Mouse (Mus musculus): ENCODE measurements around the gene Tacc3. TPM values are rescaled to one million over a fixed set of nuclear protein-coding genes. Genes with fewer than 3 reads are reported as not detected.

Gene Tacc3
- polyA plus RNA-seq, 1 experiment from 2014 or later = 172 TPM

DNA sequence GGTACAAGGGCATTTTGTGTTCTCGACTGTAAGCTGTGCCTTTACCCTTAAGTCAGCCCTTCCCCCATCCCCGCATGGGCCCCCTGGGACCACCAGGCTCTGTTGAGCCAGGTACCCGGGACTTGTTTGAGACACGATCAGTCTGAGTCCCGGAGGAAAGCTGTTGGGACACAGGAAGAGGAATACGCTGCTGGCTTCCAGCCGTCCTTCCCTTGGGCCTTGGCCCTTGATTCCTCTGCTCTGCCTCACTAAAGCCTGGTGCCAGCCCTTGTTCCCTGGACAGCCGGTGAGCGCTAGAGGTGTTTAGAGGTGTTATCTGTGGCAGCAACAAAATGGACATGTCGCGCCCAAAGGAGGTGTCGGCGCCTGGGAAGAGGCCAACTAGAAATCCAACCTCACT, 42.1 kb downstream of the Tacc3 start:
- Histone ChIP-seq H3K9ac (no peak overlapping the region), H3K27me3 (replicated peaks) (no peaks in the 10 kb centered on the region; the same call in 1 of the 2 replicates), H3K9me3 (no peaks in the 10 kb centered on the region), H3K4me3 (replicated peaks) (no peak overlapping the region), H3K4me2 (replicated peaks) (no peak overlapping the region), H3K4me1 (replicated peaks) (peaks cover 32% of the 10 kb centered on the region), H3K36me3 (no peaks in the 10 kb centered on the region), H3K27ac (no peak overlapping the region)
- no peak for ATAC-seq
- WGBS = 41% methylated on average over 13 of the region's 13 CpGs

DNA sequence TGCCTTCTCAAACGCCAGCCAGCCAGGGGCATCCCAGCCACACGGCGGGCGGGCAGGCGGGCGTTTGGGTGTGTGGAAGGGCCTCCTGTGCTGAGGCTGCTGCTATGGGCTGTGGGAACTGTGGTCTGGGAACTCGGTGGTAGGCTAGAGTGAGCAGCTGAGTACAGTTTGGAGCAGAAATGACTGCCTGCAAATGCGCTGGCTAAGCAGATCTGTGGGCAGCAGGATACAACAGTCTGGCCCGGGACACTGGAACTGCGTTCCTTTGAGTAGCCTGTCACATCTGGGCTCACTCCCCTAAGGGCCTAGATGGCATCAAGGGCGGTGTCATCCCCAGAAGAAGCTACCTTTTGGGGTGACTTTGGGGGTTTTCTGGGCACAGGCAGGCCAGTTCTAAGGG, 43.9 kb downstream of the Tacc3 start:
- Histone ChIP-seq H3K9me3 (no peaks in the 10 kb centered on the region), H3K4me1 (replicated peaks) (peaks cover 34% of the 10 kb centered on the region)
- WGBS = 83% methylated on average over 11 of the region's 11 CpGs

DNA sequence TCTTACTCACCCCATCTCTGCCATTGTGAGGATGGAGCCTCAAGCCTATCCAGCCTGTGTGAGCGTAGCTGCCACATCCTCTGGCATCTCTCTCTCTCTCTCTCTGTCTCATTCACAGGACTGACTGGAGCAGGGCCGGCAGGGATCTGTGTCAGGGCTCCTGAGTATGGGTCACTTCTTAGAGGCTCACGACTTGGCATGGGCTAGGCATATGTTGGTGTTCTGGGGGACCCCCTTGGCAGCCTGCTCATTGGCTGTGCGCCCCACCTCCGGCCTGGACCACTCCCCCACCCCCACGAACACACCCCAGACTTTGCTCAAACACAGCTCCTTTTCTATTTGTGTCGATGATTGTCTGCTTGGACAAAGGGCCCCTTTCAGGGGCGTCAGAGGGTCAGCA, 46.1 kb downstream of the Tacc3 start:
- 63% methylated on average over 8 of the region's 8 CpGs for WGBS
- no peaks in the 10 kb centered on the region for H3K36me3 ChIP-seq
- no peak overlapping the region for H3K9ac ChIP-seq
- no peaks in the 10 kb centered on the region for H3K9me3 ChIP-seq
- no peak overlapping the region for H3K4me3 ChIP-seq (replicated peaks)
- H3K27ac ChIP-seq = no peak overlapping the region
- H3K27me3 ChIP-seq (replicated peaks) = no peaks in the 10 kb centered on the region; the same call in 1 of the 2 replicates
- H3K4me1 ChIP-seq (replicated peaks) = peaks cover 23% of the 10 kb centered on the region
- ATAC-seq = no peak
- H3K4me2 ChIP-seq (replicated peaks) = no peak overlapping the region

More for the DNA sequence above, 43.9 kb downstream of the Tacc3 start:
- Histone ChIP-seq H3K9ac (no peak overlapping the region), H3K4me3 (replicated peaks) (no peak overlapping the region), H3K27ac (no peak overlapping the region), H3K27me3 (replicated peaks) (no peaks in the 10 kb centered on the region; the same call in 1 of the 2 replicates), H3K4me2 (replicated peaks) (no peak overlapping the region), H3K36me3 (no peaks in the 10 kb centered on the region)
- no peak for ATAC-seq

DNA sequence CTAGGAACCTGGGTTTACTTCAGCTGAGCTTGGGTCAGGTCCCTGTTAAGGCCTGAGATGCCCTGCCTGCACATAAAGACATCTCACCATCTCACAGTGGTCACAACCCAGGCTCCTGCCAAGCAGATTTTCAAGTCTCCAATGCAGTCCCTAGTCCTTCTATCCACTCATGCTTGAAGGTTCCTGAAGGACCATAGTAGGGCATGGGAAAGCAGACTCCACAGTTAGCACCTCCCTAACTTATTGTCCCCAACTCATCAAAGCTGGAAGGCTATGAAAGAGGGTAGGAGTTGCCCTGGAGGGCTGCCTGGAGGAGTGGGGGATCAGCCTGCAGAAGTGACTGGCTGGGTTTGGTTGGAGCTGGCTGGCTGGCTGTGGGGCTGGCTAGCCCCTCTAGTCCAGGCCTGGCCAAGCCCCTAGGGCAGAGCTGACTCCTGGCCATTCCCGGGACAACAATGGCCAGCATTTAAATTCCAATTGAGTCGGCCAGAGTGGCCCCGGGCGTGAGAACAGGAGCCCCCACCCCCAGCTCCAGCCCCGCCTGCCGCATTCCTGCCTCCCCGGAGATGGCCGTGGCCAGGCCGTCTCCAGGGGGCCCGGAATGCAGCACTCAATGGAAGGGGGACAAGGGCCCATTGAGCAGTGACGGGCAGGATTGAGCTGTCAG, 47.1 kb downstream of the Tacc3 start:
- ATAC-seq = 0 out of 2 replicates have a peak, but pooled peaks have one; percentile 42
- no peaks in the 10 kb centered on the region for H3K36me3 ChIP-seq
- no peak overlapping the region; the same call in 1 of the 2 replicates for H3K4me2 ChIP-seq (replicated peaks)
- H3K4me1 ChIP-seq (replicated peaks) = peaks cover 23% of the 10 kb centered on the region
- WGBS = 17% methylated on average over 11 of the region's 11 CpGs
- H3K9ac ChIP-seq = no peak overlapping the region
- H3K27me3 ChIP-seq (replicated peaks) = no peaks in the 10 kb centered on the region; the same call in 1 of the 2 replicates
- H3K4me3 ChIP-seq (replicated peaks) = no peak overlapping the region
- no peaks in the 10 kb centered on the region for H3K9me3 ChIP-seq
- H3K27ac ChIP-seq = no peak overlapping the region

DNA sequence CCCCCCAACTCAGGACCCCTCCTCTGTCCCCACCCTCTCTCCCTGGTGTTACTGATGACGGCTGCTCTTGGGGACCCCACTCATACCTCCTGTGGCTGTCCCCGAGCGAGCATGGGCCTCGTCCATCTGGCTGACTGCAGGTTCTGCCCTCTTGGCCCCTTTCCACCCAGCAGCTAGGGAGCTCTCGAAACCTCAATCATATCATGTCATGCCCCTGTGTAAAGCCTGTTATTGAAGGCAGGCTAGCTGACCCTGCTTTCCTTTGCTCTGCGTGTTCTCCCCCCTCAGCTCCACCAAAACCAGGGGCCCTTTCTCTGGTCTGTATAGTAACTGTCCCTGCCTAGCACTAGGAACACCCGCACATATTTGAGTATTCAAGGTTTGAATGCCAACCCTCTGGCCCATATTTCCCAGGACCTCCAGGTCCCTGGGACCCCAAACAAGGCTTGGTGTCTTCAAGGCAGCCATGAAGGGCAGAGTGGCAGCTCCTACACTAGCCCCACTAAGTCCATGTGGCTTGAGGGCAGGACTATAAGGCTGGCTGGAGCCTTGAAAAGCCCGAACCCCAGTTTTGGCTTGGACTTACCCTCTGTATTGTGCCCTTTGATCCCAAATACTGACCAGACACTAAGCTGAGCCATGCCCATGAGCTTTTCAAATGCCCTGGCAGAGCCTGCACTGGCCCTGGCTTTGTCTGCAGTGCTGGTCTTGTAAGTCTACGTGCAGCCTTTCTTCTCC, 47.9 kb downstream of the Tacc3 start:
- H3K9ac ChIP-seq = no peak overlapping the region
- no peak for ATAC-seq

DNA sequence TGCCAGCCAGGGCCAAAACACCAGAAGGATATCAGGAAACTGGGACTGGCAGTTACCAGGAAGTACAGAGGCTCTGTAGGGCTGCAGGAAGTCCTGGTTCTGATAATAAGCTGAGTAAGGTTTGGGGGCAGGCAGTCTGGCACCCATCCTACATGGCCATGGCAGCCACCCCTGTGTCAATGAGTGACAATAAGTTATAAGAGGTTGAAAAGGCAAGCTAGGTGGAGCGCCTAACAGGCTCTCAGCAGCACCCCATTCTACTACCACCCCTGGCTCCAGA, 48.4 kb downstream of the Tacc3 start:
- Histone ChIP-seq H3K9me3 (no peaks in the 10 kb centered on the region), H3K4me1 (replicated peaks) (peaks cover 23% of the 10 kb centered on the region), H3K4me2 (replicated peaks) (no peak overlapping the region), H3K27ac (no peak overlapping the region), H3K4me3 (replicated peaks) (no peak overlapping the region), H3K27me3 (replicated peaks) (no peaks in the 10 kb centered on the region; the same call in 1 of the 2 replicates), H3K36me3 (no peaks in the 10 kb centered on the region), H3K9ac (no peak overlapping the region)
- WGBS = 93% methylated on average over 1 of the region's 1 CpGs
- ATAC-seq = no peak

More for the DNA sequence above, 47.9 kb downstream of the Tacc3 start:
- H3K36me3 ChIP-seq = no peaks in the 10 kb centered on the region
- no peaks in the 10 kb centered on the region for H3K9me3 ChIP-seq
- H3K27ac ChIP-seq = no peak overlapping the region
- H3K4me3 ChIP-seq (replicated peaks) = no peak overlapping the region
- H3K4me2 ChIP-seq (replicated peaks) = no peak overlapping the region; the same call in 1 of the 2 replicates
- 44% methylated on average over 9 of the region's 9 CpGs for WGBS
- peaks cover 23% of the 10 kb centered on the region for H3K4me1 ChIP-seq (replicated peaks)
- no peaks in the 10 kb centered on the region; the same call in 1 of the 2 replicates for H3K27me3 ChIP-seq (replicated peaks)

DNA sequence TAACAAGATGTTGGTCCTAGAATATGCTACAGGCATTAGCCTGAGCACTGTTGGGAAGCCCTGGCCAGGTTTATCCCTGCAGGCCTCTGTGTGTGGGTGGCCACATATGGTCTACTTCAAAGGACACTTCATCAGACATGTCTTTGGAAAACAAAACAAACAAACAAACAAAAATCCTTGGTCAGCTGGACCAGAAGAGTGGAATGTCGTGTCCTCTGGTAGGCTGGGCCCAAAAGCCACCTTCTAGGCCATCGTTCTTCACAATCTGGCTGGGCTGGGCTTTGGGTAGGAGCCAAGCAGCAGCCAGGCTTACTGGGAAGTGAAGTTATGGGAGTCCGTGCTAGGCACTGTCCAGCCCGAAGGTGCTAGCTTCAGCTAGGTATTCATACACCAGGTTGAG, 49.2 kb downstream of the Tacc3 start:
- Histone ChIP-seq H3K27me3 (replicated peaks) (no peaks in the 10 kb centered on the region), H3K4me2 (replicated peaks) (no peak overlapping the region), H3K36me3 (no peaks in the 10 kb centered on the region), H3K27ac (no peak overlapping the region), H3K4me1 (replicated peaks) (peaks cover 23% of the 10 kb centered on the region), H3K9ac (no peak overlapping the region), H3K9me3 (no peaks in the 10 kb centered on the region), H3K4me3 (replicated peaks) (no peak overlapping the region)
- WGBS = 62% methylated on average over 4 of the region's 4 CpGs
- ATAC-seq = no peak

DNA sequence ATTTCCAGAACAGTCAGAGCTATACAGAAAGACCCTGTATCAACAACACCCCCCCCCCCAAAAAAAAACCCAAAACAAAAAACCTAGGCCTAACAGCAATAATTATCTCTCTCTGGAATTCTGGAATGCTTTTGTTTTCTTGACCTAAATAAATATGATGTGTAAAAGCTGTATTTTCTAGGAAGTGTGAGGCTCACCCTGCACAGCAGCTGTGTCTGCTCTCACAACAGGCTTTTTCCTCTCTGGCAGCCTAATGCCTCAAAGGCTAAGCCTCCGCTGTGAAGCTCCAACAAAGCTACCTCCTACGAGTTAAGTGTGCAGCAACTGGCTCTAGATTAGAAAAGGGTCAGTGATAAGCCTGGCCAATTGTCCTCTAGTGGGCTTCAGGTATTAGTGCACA, 51.1 kb downstream of the Tacc3 start:
- Histone ChIP-seq H3K4me2 (replicated peaks) (no peak overlapping the region), H3K27me3 (replicated peaks) (no peaks in the 10 kb centered on the region), H3K9ac (no peak overlapping the region), H3K4me3 (replicated peaks) (no peak overlapping the region), H3K9me3 (no peaks in the 10 kb centered on the region), H3K27ac (no peak overlapping the region), H3K4me1 (replicated peaks) (peaks cover 23% of the 10 kb centered on the region), H3K36me3 (no peaks in the 10 kb centered on the region)
- WGBS = 41% methylated on average over 2 of the region's 2 CpGs
- ATAC-seq = no peak

DNA sequence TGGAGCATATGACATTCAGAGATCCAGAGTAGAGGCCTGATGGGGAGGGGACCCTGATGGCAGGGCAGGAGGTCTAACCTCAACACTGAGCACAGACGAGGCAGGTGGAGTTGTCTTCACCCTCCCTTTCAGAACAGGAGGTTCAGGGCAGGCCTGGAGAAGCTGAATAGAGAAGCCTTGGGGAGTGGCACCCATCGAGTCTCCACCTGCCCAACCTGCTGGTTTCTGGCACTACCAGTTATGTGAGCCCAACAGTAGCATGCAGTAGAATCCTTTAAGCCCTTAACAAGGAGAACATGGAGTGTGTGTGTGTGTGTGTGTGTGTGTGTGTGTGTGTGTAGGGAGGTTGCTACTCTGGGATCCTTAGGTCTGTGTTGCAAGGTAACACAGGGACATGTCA, 54.6 kb downstream of the Tacc3 start:
- Histone ChIP-seq H3K4me1 (replicated peaks) (peaks cover 8% of the 10 kb centered on the region), H3K27me3 (replicated peaks) (no peaks in the 10 kb centered on the region), H3K9me3 (no peaks in the 10 kb centered on the region), H3K4me3 (replicated peaks) (no peak overlapping the region), H3K27ac (no peak overlapping the region), H3K36me3 (no peaks in the 10 kb centered on the region), H3K9ac (no peak overlapping the region), H3K4me2 (replicated peaks) (no peak overlapping the region)
- WGBS = 63% methylated on average over 2 of the region's 2 CpGs
- no peak for ATAC-seq

DNA sequence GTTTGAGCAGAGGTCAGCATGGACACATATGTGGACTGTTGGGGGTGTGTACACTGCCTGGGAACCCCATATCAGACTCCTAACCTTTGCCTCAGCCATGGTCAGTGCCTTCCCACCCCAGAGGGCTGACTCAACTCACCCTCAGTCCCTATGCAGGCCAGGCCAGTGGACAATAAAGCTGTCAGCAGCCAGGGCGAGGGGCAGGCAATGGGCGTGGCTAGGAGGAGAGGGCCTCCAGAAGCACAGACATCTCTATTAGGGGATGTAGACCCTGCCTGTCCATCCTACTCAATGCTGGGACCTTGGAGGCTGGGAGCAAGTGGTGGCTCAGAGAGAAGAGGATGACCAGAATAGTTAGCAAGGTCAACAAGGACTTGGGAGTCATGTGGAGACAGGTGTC, 57.3 kb downstream of the Tacc3 start:
- Histone ChIP-seq H3K4me3 (replicated peaks) (no peak overlapping the region), H3K9ac (no peak overlapping the region), H3K4me2 (replicated peaks) (no peak overlapping the region), H3K27me3 (replicated peaks) (no peaks in the 10 kb centered on the region), H3K36me3 (no peaks in the 10 kb centered on the region), H3K9me3 (no peaks in the 10 kb centered on the region), H3K27ac (no peak overlapping the region), H3K4me1 (replicated peaks) (peaks cover 8% of the 10 kb centered on the region)
- 51% methylated on average over 2 of the region's 2 CpGs for WGBS
- 0 out of 2 replicates have a peak, but pooled peaks have one; percentile 16 for ATAC-seq

DNA sequence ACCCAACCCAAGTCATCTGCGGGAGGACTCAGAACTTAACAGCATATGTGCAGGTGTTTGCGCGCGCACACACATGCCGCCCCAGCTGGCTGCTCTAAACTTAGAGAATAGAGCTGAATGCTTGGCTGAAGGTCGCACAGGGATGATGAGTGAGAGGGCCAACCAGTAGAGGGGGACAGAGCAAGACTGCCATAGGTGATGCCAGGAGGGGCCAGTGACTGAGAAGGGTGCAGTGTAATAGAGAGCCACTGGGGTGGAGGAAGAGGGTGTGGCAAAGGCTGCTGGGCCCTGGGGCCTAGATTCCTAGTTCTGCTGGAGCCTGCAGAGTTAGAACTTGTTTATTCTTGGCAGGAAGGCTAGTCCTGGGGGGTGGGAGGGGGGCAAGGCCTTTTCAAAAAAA, 58.5 kb downstream of the Tacc3 start:
- no peaks in the 10 kb centered on the region for H3K9me3 ChIP-seq
- H3K36me3 ChIP-seq = no peaks in the 10 kb centered on the region
- H3K4me1 ChIP-seq (replicated peaks) = peaks cover 18% of the 10 kb centered on the region
- H3K27ac ChIP-seq = no peak overlapping the region
- no peak overlapping the region for H3K9ac ChIP-seq
- H3K4me2 ChIP-seq (replicated peaks) = no peak overlapping the region
- H3K27me3 ChIP-seq (replicated peaks) = no peaks in the 10 kb centered on the region
- peak; percentile 54 for ATAC-seq
- WGBS = 73% methylated on average over 6 of the region's 6 CpGs
- H3K4me3 ChIP-seq (replicated peaks) = no peak overlapping the region

DNA sequence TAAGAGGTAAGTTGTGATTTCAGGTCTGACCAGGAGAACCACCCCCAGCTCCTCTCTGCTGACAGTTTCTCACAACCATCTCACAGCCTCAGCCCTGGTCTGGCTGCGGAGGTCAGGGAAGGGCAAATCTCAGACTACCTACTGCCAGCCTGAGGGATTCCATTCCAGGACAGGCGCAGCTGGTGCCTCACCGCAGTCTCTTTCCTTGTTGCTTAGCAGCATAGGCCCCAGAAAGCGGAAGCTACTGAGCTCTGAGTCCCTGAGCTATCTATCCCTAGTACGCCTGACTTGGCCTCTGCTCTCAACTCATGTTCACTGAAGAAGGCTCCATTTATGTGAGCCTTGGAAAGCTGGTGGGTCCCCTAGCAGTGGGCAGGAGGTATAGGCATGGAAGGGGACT, 60.5 kb downstream of the Tacc3 start:
- no peaks in the 10 kb centered on the region for H3K36me3 ChIP-seq
- no peak overlapping the region for H3K4me2 ChIP-seq (replicated peaks)
- peaks cover 30% of the 10 kb centered on the region for H3K4me1 ChIP-seq (replicated peaks)
- ATAC-seq = no peak
- H3K27ac ChIP-seq = no peak overlapping the region
- H3K9me3 ChIP-seq = no peaks in the 10 kb centered on the region
- WGBS = 70% methylated on average over 5 of the region's 5 CpGs
- H3K4me3 ChIP-seq (replicated peaks) = no peak overlapping the region
- peaks cover 7% of the 10 kb centered on the region for H3K27me3 ChIP-seq (replicated peaks)
- no peak overlapping the region for H3K9ac ChIP-seq
